Mouse (Mus musculus) C3H10T1/2 (cell line): ENCODE results near the gene H2al2c. TPM values are rescaled to one million over a fixed set of nuclear protein-coding genes. Genes with fewer than 3 reads are reported as not detected.

ENCODE experiments used
- polyA plus RNA-seq, 2 experiments: library from polyadenylated mRNA; unstranded; fragments of >200 nt; fragmentation: generic; extraction: Trizol; gene quantifications; one replicate each; pipeline ENCODE4 v1.2.1; 2012; ENCODE audit warnings: missing spikeins in 2 of 2

H2al2c gene
- not detected for polyA plus RNA-seq

DNA sequence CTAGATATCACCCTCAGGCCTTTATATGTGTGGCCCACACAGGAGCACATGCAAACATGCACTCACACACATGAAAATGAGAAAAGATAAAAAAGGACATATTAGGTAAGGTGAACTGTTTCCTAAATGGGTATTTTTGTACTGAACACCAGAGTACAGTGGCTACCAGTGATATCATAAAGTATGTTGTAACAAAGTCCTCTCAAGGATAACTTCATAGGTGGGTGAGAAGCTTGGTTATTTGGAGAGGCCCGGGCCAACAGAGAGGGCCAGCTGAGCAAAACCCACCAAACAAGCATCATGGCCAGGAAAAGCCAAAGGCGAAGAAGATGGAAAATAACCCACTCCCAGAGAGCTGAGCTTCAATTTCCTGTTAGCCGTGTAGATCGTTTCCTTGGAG lies at the start of gene H2al2c:
Gene H2al2c, plus strand, starts transcription at position 301 of the 400 bp plus-strand sequence.

Other genes starting within 250 kb of the H2al2c start
- gene Sry, start 64.6 kb downstream of the H2al2c start, polyA plus RNA-seq, result not detected
- gene H2al2b, start 121.6 kb downstream of the H2al2c start, polyA plus RNA-seq, result not detected
- gene Gm4064, start 197.1 kb downstream of the H2al2c start, polyA plus RNA-seq, result not detected
- not detected for gene Rbmy, start 231.6 kb downstream of the H2al2c start, polyA plus RNA-seq
- gene Gm10256, start 231.6 kb downstream of the H2al2c start, polyA plus RNA-seq, result not detected